Mouse (Mus musculus) effector memory CD4-positive, alpha-beta T cell, adult 7 months (primary cell): ENCODE data around the gene Cys1. TPM values are rescaled to one million over a fixed set of nuclear protein-coding genes. Genes with fewer than 3 reads are reported as not detected.

ENCODE experiments used
- polyA plus RNA-seq: library from polyadenylated mRNA; unstranded; fragments of 100-300 nt; shearing (Covaris generic); gene quantifications from one replicate; pipeline ENCODE4 v1.2.1, GENCODE M21; 2017

Gene Cys1
- 0.37 TPM for polyA plus RNA-seq

GRCm38 (mm10) chr12:24681286-24682023 is at the start of gene Cys1:
Gene Cys1 (minus strand): TSS chr12:24681813.

DNA sequence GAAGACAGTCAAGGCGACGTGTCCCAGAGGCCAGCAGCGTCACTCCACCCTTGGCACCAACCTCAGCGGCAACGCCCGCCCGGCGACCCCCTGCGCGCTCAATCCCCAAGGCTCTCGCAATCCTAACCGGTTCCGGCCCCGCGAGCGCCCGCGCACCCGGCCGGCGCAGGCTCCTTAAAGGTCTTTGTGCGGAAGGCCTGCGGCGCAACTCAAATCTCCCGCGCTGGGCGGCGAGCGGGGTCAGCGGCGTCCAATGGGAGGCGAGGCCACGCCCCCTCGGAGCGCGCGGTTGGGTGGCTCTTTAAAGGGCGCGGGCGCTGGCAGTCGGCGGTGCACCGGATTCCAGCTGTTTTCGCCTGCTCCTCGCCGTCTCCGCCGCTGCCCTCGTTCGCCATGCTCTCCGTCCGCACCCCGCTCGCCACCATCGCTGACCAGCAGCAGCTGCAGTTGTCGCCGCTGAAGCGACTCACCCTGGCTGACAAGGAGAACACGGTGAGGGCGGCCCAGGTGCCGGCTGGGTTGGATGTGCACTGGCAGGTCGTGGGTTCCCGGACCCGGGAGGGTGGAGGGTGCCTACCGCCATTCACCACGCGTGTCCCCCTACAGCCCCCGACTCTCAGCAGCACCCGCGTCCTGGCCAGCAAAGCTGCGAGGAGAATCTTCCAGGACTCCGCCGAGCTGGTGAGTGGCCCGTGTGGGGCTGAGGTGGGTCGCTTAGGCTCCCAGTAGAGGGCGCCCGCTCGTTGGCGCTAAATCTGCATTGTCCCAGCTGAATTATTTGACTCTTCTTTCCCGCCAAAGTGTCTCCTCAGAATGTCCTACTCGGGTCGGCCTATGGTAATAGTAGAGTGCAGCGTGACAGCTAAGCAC is 26.6 kb upstream of the Cys1 start, which contains the start of gene Rrm2:
Rrm2 (plus strand) TSS at position 288 of the 870 bp plus-strand sequence.

DNA sequence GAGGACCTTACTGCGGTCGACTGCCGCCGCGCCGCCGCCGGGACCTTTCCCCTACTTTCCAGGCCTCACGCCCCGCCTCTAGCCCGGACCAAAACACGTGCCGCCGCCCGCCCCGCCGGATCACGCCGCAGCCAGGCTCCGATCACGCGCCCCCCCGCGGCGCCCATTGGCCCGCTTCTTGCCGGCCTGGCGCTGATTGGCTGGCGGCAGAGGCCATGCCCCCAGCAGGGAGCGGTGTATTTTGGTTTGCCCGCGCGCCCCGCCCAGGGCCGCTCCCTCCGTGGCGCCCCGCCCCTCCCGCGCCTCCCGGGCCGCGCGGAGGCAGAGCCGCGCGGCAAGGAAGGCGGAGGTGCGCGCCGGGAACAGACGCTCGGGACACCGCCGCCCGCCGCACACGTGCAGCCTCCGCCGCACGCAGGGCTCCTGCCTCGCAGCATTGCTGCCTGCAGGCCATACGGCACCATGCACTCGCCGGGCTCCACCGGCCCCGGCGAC is 30.5 kb downstream of the Cys1 start, which contains the start of gene Klf11:
Klf11 (plus strand) TSS at position 212 of the 495 bp plus-strand sequence.

Other genes with a start within 250 kb of the Cys1 start
- 48.3 TPM for gene Taf1b, start 183.5 kb downstream of the Cys1 start, polyA plus RNA-seq
- gene Grhl1, start 109.5 kb downstream of the Cys1 start, polyA plus RNA-seq = 2.9 TPM
- gene Klf11, start 30.5 kb downstream of the Cys1 start, polyA plus RNA-seq = 29.9 TPM
- 7.1 TPM for gene Rrm2, start 26.4 kb upstream of the Cys1 start, polyA plus RNA-seq
- gene Mboat2, start 149.1 kb upstream of the Cys1 start, polyA plus RNA-seq = 0.60 TPM